Mouse (Mus musculus) gastrocnemius, postnatal 25 days (tissue): Measurements from ENCODE around the gene 1700018G05Rik. TPM values are rescaled to one million over a fixed set of nuclear protein-coding genes. Genes with fewer than 3 reads are reported as not detected.
"Not testable (repeated sequence)": the region's sequence is repeated elsewhere in the genome, so short reads cannot be mapped to it uniquely, and the experiment has no call there.

Experiments
- DNase-seq: peaks from one replicate; pipeline ENCODE4 v3.0.0; 2022
- long read RNA-seq, 2 experiments: library from polyadenylated mRNA; stranded (forward); transcript quantifications; one replicate each; pipeline ENCODE4 v2.0.0; 2021
- total RNA-seq, 2 experiments: library from RNA; stranded (reverse); gene quantifications; 1 replicate in 1 of 2; 2 replicates in 1 of 2; pipeline ENCODE4 v1.2.3; 2021

Gene 1700018G05Rik
- total RNA-seq = not detected
- long read RNA-seq, experiment 1 = 0 reads
- long read RNA-seq, experiment 2 = 0 reads

DNA sequence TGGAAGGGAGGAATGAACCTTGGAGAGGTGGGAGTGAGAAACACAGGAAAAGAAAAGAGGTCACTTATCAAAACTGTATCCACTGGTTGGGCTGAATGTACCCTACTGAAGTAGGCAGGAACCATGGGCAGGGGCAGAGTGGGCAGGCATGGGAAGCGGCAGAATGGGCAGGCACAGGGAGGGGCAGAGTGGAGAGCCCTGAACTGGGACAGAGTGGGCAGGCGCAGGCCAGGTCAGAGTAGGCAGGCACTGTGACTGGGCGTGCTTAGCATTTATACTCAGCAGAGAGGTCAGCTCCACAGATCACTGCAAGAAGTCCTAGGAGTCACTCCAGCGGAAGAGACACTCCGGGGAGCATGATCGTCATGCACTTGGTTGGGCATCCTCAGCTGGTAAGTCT, at the start of gene 1700018G05Rik:
Gene 1700018G05Rik, plus strand, starts transcription at position 301 of the 400 bp plus-strand sequence.
- not testable (repeated sequence) for DNase-seq

- not testable (repeated sequence) for DNase-seq
Measured at GRCm38 (mm10) chrX:102908587-102908986, 19.6 kb upstream of the 1700018G05Rik start, which contains the start of the genes Dmrtc1a and 1700011M02Rik. Dmrtc1a (minus strand) TSS chrX:102908687. 1700011M02Rik (plus strand) TSS chrX:102908905.

DNA sequence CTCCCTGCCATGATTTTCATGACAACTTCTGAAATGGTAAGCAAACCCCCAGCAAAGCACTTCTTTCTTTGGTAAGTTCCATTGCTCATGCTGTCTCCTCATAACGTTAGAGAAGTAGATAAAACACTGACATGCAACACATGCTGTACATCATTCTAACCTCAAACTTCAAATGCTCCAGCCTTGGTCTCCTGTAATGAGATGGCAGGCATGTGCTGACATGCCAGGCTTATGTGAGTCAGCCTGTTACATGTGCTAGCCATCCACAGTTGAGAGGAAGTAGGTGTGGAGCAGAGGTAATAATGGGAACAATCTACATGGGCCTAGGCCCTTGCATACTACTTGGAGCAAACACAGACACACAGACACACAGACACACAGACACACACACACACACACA, 13.3 kb upstream of the 1700018G05Rik start:
- DNase-seq = not testable (repeated sequence)

DNA sequence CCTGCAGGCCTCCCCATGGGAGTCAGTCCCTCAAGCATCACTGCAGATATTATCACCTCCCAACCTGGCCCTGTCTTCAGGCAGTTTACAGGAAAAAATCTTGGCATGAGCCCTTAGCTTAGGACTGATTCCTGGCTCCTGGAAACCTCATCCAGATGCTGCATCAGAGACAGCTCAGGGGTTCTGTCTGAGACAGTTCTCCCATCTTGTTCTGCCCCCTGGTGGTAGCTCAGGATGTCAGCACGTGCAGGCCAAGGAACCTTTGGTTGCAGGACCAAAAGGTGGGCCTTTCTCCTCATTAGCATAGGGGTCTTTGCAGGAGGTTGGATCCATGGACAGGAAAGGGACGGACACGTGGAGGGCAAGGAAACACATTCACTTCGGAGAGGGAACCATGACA, 1.5 kb upstream of the 1700018G05Rik start:
- DNase-seq = not testable (repeated sequence)

DNA sequence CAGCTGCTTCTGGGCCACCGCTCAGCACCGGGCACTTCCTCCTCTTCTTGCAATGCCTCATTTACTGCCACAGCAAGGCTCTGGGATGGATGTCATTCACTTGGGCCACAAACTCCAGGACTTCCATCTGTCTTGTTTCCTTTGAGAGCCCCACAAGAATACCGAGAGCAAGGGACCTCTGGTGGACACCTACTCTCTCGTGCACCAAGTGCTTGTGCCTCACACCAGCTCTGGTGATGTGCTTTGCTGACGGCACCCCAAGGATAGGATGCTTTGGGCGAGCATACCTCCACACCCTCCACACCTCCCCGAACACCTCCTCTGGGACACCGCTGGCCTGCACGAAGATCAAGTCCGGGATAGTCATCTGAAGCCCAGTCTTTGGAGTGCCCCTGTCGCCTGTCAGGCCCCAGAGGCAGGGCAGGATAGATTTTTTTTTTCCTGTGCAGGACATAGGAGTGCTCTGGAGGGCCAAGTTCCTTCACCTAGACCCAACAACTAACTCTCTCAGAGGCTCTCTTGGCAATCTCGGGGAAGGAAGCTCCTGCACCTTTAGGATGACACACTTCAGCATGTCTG, 4.9 kb downstream of the 1700018G05Rik start:
- DNase-seq = no peak

DNA sequence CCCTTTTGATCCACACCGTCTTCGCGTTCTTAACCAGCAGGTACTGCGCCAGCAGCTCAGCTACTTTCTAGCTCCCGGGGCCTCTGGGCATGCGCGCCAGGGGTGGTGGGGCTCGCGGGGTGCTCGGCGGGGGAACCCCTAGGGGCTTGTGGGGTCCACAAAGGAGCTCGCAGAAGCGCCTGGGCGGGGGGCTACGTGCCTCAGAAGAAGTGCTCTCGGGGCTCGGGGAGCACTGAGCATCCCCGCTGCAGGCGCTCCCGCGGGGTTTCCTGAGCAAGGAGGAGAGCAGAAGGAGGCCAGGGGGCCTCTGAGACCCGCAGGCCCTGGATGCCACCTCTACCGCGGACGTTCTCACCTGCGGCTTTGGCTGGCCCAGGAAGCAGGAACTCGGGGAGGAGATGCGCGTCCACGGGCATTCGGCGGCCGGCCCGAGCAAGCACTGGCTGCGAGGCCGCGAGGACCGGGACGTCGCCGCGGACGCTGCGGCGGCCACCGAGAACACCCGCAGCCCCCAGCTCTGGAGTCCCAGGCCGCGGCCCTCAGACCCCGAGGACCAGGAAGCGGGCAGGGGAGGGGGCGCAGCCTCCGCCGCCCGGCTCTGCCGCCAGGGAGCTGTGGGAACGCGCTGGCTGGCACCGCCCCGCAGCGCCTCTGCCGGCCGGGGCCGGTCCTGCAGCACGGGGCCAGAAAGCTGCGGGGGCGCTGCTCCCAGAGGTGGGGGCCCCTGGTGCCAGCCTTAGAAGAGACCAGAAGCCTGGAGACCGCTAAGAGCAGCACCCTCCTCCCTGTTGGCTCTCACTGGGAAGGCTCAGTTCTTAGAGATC, 5.6 kb downstream of the 1700018G05Rik start:
- DNase-seq = no peak

GRCm38 (mm10) chrX:102934395-102934764, 6.2 kb downstream of the 1700018G05Rik start:
- DNase-seq = no peak

DNA sequence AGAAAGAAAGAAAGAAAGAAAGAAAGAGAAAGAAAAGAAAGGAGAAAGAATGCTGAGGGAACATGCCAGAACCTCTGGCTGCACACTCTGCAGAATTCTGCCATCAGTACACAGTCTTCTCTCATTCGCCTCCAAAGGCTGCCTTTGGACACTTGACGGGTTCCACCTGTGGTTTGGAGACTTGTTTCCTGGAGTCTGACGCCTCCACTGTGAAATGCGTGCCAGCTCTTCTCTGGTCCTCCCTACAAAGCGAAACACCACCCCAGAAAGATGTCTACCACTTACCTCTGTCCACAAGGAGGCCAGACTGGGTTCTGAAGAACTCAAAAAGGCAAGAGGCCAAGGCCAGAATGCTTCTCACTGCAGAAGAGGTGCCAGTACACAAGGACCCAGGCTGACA, 8.6 kb downstream of the 1700018G05Rik start:
- no peak for DNase-seq

DNA sequence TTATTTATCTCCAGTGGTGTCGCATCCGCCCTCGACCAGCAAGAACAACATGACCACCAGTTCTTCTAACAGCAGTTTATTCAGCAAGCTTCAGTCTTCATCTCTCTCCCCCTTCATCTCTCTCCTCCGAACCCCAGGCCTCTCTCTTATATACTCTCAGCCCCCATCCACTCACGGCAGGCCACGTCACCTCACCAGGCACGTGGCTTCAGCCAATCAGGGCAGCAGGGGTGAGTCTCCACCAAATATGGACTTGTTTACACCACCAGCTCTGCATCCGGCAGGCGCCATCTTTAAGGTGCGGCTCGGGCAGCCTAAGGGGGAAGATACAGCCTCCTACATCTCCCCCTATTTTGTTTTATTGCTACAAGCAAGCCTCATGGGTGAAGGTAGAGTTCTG, 22.0 kb downstream of the 1700018G05Rik start:
- DNase-seq = not testable (repeated sequence)

- no peak for DNase-seq
Measured at GRCm38 (mm10) chrX:102958917-102959316, 30.7 kb downstream of the 1700018G05Rik start.

GRCm38 (mm10) chrX:102960581-102960980, 32.4 kb downstream of the 1700018G05Rik start:
- no peak for DNase-seq

Other genes starting within 250 kb of the 1700018G05Rik start
- gene Gm3880, start 241.4 kb upstream of the 1700018G05Rik start, total RNA-seq = not detected
- gene Gm9112, start 220.7 kb upstream of the 1700018G05Rik start, total RNA-seq = not detected
- gene Dmrtc1b, start 220.5 kb upstream of the 1700018G05Rik start, total RNA-seq = not detected
- gene Dmrtc1c1, start 125.4 kb upstream of the 1700018G05Rik start, total RNA-seq = not detected
- not detected for gene Dmrtc1c2, start 73.8 kb upstream of the 1700018G05Rik start, total RNA-seq
- not detected for gene 1700031F05Rik, start 60.4 kb upstream of the 1700018G05Rik start, total RNA-seq
- not detected for gene Dmrtc1a, start 19.7 kb upstream of the 1700018G05Rik start, total RNA-seq
- not detected for gene 1700011M02Rik, start 19.5 kb upstream of the 1700018G05Rik start, total RNA-seq